Mouse (Mus musculus): ENCODE results near the gene Sectm1a.

GRCm38 (mm10) chr11:121067895-121068294, 13.1 kb downstream of the Sectm1a start:
- TF ChIP-seq CTCF (conservative IDR thresholded peaks at IDR 0.05; ENCODE audit: insufficient read depth, insufficient read length, low read depth, low read length) (no peak), POLR2A (IDR thresholded peaks at IDR 0.05; ENCODE audit: low read depth, low read length) (no peak)
